Mouse (Mus musculus) G1E (cell line): ENCODE measurements around the gene Eps8l3. TPM values are rescaled to one million over a fixed set of nuclear protein-coding genes. Genes with fewer than 3 reads are reported as not detected.

Experiments
- ATAC-seq: 2 replicates; pipeline ENCODE4 v1.8.0; 2016; ENCODE audit warnings: mild to moderate bottlenecking; ENCODE audit not compliant: insufficient number of reproducible peaks, poor library complexity, low FRiP score, severe bottlenecking; ENCODE audit errors: extremely low read depth
- DNase-seq: peaks from one replicate; pipeline ENCODE4 v3.0.0; 2012; ENCODE audit warnings: low spot score
- H3K27me3 ChIP-seq: 2 replicates; pipeline ENCODE4 v1.6.1; 2012; ENCODE audit warnings: mild to moderate bottlenecking, low read length, inconsistent platforms; ENCODE audit not compliant: insufficient read depth
- H3K36me3 ChIP-seq: replicated peaks from 2 replicates; pipeline ENCODE3; 2012; ENCODE audit warnings: mild to moderate bottlenecking, inconsistent platforms
- H3K4me1 ChIP-seq: 2 replicates; pipeline ENCODE4 v1.6.1; 2012; ENCODE audit warnings: low read depth, low read length, inconsistent platforms, mixed read lengths; ENCODE audit not compliant: insufficient read depth
- H3K4me3 ChIP-seq: 2 replicates; pipeline ENCODE4 v1.5.1; 2012; ENCODE audit warnings: low read depth, mild to moderate bottlenecking, inconsistent platforms, low read length, moderate library complexity, mixed read lengths
- H3K9me3 ChIP-seq: replicated peaks from 2 replicates; pipeline ENCODE4 v1.6.1; 2012; ENCODE audit warnings: inconsistent platforms
- CTCF ChIP-seq: IDR thresholded peaks from 2 replicates; pipeline ENCODE4 v1.5.1; 2012; ENCODE audit warnings: low read depth, low read length, inconsistent platforms, mixed read lengths
- GATA1 ChIP-seq: IDR thresholded peaks from 2 replicates; pipeline ENCODE4 v1.6.1; 2012; ENCODE audit warnings: borderline replicate concordance, low read length, inconsistent platforms, mixed read lengths
- GATA2 ChIP-seq: IDR thresholded peaks from 2 replicates; pipeline ENCODE4 v1.6.1; 2012; ENCODE audit warnings: low read depth, low read length, inconsistent platforms, borderline replicate concordance
- POLR2AphosphoS5 ChIP-seq: IDR thresholded peaks from 2 replicates; pipeline ENCODE4 v1.6.1; 2012; ENCODE audit warnings: low read depth, low read length, inconsistent platforms; ENCODE audit not compliant: insufficient replicate concordance
- TAL1 ChIP-seq: conservative IDR thresholded peaks from 2 replicates; pipeline ENCODE4 v1.6.1; 2012; ENCODE audit warnings: low read depth, low read length, inconsistent platforms, mixed read lengths
- polyA plus RNA-seq: library from polyadenylated mRNA; stranded (reverse); fragments of >175 nt; gene quantifications from 2 replicates; pipeline ENCODE4 v1.2.3, GENCODE M21; 2012
- total RNA-seq, 2 experiments: library from RNA; stranded (forward) in 1 of 2; stranded (reverse) in 1 of 2; fragments of 200-1000 nt in 1 of 2; fragments of >200 nt in 1 of 2; fragmentation: Nextera tagmentation in 1 of 2; gene quantifications; 2 replicates each; pipeline ENCODE4 v1.2.3; 2014 to 2017

Gene Eps8l3
- total and polyA plus RNA-seq, 3 experiments, result not detected

GRCm38 (mm10) chr3:107844499-107844898 lies 32.5 kb upstream of the Eps8l3 start:
- DNase-seq, result no peak
- H3K27me3 ChIP-seq, result peaks cover 65% of the 10 kb centered on the region
- ATAC-seq, result no peak
- H3K36me3 ChIP-seq, result no peaks in the 10 kb centered on the region
- no peak overlapping the region for H3K4me3 ChIP-seq
- peaks cover 3% of the 10 kb centered on the region; the same call in 1 of the 2 replicates for H3K4me1 ChIP-seq
- H3K9me3 ChIP-seq, result no peaks in the 10 kb centered on the region
- no peak for TF ChIP-seq GATA1
- no peak for TF ChIP-seq POLR2AphosphoS5

GRCm38 (mm10) chr3:107846175-107846574 lies 30.9 kb upstream of the Eps8l3 start:
- Histone ChIP-seq H3K9me3 (no peaks in the 10 kb centered on the region), H3K4me3 (no peak overlapping the region), H3K4me1 (peaks cover 3% of the 10 kb centered on the region; the same call in 1 of the 2 replicates), H3K27me3 (peaks cover 62% of the 10 kb centered on the region), H3K36me3 (no peaks in the 10 kb centered on the region)
- DNase-seq (no peak), ATAC-seq (no peak)
- no peak for TF ChIP-seq TAL1
- TF ChIP-seq POLR2AphosphoS5, result no peak
- TF ChIP-seq GATA1, result no peak
- no peak for TF ChIP-seq GATA2
- TF ChIP-seq CTCF, result no peak

GRCm38 (mm10) chr3:107846835-107847234 lies 30.2 kb upstream of the Eps8l3 start:
- TF ChIP-seq GATA1, result no peak
- no peak for TF ChIP-seq POLR2AphosphoS5
- no peak for TF ChIP-seq TAL1
- no peak for TF ChIP-seq CTCF
- TF ChIP-seq GATA2, result no peak
- peaks cover 3% of the 10 kb centered on the region; the same call in 1 of the 2 replicates for H3K4me1 ChIP-seq
- H3K36me3 ChIP-seq, result no peaks in the 10 kb centered on the region
- H3K4me3 ChIP-seq, result no peak overlapping the region
- ATAC-seq (no peak), DNase-seq (no peak)
- H3K9me3 ChIP-seq, result no peaks in the 10 kb centered on the region
- H3K27me3 ChIP-seq, result peaks cover 60% of the 10 kb centered on the region

- H3K27me3 ChIP-seq, result peaks cover 55% of the 10 kb centered on the region
- H3K9me3 ChIP-seq, result no peaks in the 10 kb centered on the region
- peaks cover 3% of the 10 kb centered on the region; the same call in 1 of the 2 replicates for H3K4me1 ChIP-seq
- no peak for ATAC-seq
- no peak for TF ChIP-seq CTCF
- TF ChIP-seq POLR2AphosphoS5, result no peak
- TF ChIP-seq TAL1, result no peak
- H3K4me3 ChIP-seq, result no peak overlapping the region
- no peaks in the 10 kb centered on the region for H3K36me3 ChIP-seq
- no peak for DNase-seq
Observed at GRCm38 (mm10) chr3:107848126-107848525, 28.9 kb upstream of the Eps8l3 start.

GRCm38 (mm10) chr3:107849000-107849692 lies 27.9 kb upstream of the Eps8l3 start:
- Histone ChIP-seq H3K4me3 (no peak overlapping the region), H3K4me1 (peaks cover 3% of the 10 kb centered on the region; the same call in 1 of the 2 replicates), H3K27me3 (peaks cover 47% of the 10 kb centered on the region), H3K36me3 (no peaks in the 10 kb centered on the region), H3K9me3 (no peaks in the 10 kb centered on the region)
- no peak for DNase-seq
- no peak for TF ChIP-seq GATA1
- TF ChIP-seq GATA2, result no peak
- no peak for TF ChIP-seq TAL1
- TF ChIP-seq POLR2AphosphoS5, result no peak
- TF ChIP-seq CTCF, result no peak
- no peak for ATAC-seq

GRCm38 (mm10) chr3:107849693-107850031 lies 27.4 kb upstream of the Eps8l3 start:
- TF ChIP-seq TAL1, result no peak
- Histone ChIP-seq H3K27me3 (peaks cover 42% of the 10 kb centered on the region), H3K4me1 (peaks cover 3% of the 10 kb centered on the region; the same call in 1 of the 2 replicates), H3K36me3 (no peaks in the 10 kb centered on the region), H3K9me3 (no peaks in the 10 kb centered on the region), H3K4me3 (no peak overlapping the region)
- DNase-seq, result no peak
- ATAC-seq, result no peak

- DNase-seq (no peak), ATAC-seq (no peak)
- Histone ChIP-seq H3K9me3 (no peaks in the 10 kb centered on the region), H3K4me1 (peaks cover 3% of the 10 kb centered on the region; the same call in 1 of the 2 replicates), H3K4me3 (no peak overlapping the region), H3K27me3 (peaks cover 48% of the 10 kb centered on the region), H3K36me3 (no peaks in the 10 kb centered on the region)
- TF ChIP-seq CTCF (no peak), TAL1 (no peak), POLR2AphosphoS5 (no peak), GATA2 (no peak), GATA1 (no peak)
Observed at GRCm38 (mm10) chr3:107850418-107851031, 26.5 kb upstream of the Eps8l3 start.
